Mouse (Mus musculus): ENCODE results near the gene Lgi4. TPM values are rescaled to one million over a fixed set of nuclear protein-coding genes. Genes with fewer than 3 reads are reported as not detected.

Lgi4 gene
- total RNA-seq, 2 experiments from 2014 or later: 6.8 to 6.9 TPM

DNA sequence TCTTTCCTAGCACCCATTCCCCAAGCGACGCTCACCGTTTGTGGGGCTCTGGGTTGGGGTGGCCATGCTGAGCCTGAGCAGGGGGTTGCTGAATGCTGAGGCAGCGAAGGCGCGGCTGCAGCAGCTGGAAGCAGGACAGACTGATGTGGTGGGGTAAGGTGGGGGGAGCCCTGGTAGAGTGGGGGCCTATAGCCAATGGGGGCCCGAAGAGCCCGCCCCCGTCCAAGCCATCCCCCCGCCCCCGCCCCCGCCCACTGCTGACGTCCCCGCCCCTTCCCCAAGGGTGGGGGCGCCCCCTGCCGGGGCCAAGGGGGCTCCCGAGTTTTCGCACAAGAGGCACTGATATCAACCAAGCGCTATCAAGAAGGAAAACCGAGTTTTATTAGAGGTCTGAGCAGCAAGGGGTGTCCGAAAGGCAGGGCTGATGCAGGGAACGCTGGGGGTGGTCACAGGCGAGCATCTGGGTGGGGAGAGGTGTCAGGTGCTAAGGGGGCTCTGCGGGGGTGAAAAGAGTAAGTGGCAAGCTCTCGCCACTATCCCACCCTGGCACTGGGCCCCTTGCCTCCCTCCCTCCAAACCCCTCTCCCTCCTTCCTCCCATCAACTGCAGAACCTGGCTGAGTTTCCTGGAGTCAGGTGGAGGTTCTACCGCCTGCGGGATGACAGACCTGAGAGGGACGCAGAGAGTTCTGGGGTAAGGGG lies 7.7 kb upstream of the Lgi4 start, which contains the start of gene Fxyd7:
Gene Fxyd7, minus strand, starts transcription at position 147 of the 701 bp plus-strand sequence.
- no peak for DNase-seq (ENCODE audit: low spot score in 2 of 2)

GRCm38 (mm10) chr7:31052251-31052635 lies 6.9 kb upstream of the Lgi4 start:
- DNase-seq (ENCODE audit: low spot score in 2 of 2): no peak

DNA sequence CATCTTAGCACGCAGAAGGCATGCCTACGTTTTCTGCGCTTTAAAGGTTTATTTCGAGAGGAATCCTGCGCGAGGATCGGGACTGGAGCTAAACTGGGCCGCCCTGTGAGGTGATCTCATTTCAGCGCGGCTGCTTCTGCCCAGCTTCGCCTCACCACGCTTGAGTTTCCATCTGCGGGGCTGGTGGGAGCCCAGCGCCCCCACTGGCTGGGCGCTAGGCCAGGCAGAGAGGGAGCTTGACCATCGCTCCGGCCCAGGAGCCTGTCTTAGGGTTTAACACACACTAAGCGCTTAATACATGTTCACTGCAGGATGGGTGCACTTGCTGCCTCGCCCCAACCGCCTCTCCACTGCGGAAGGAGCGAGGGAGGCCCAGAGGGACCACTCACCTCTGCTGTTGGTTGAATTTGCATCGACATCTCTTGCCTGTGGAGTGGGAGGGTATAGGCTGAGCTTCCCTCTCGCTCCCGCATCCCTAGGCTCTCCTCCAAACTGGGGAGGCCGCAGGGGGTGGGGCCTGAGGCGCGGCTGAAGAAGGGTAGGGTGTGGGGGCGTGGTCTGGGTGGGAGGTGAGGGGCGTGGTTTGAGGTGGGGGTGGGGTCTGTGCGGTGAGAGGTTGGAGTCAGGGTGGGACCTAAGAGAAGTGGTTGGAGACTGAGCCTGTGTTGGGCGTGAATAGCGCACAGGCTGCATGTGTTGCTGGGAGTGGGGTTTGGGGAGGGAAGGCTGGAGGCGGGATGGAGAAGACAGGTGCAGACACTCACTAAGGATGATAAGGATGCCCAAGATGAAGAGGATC lies 6.3 kb upstream of the Lgi4 start:
- no peak for DNase-seq (ENCODE audit: low spot score in 2 of 2)

DNA sequence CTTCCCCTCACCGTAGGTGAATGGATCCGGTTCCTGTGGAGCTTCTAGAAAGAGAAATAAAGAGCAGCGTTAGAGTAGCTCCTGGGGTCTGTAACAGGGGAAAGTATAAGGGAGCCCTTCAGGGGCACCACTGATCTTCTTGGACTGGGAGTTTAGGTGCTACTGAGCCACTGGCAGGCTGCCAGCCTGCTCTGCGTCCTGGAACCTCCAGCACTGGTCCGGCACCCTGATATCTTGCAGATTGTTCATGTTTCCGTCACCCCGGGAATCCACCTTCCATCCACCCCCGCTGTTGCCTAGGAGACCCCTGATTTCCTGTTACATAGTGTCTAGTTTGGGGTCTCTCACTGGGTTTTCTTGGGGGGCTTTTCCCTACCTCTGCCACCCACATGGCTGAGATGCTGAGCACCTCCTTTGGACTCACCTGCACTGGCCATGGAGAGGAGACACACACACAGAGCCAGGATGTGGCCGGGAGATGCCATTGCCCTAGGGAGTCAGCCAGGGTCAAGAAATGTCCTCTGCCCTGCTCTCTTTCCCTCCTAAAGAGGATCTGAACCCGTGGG lies 5.2 kb upstream of the Lgi4 start:
- DNase-seq (ENCODE audit: low spot score in 2 of 2): no peak

DNA sequence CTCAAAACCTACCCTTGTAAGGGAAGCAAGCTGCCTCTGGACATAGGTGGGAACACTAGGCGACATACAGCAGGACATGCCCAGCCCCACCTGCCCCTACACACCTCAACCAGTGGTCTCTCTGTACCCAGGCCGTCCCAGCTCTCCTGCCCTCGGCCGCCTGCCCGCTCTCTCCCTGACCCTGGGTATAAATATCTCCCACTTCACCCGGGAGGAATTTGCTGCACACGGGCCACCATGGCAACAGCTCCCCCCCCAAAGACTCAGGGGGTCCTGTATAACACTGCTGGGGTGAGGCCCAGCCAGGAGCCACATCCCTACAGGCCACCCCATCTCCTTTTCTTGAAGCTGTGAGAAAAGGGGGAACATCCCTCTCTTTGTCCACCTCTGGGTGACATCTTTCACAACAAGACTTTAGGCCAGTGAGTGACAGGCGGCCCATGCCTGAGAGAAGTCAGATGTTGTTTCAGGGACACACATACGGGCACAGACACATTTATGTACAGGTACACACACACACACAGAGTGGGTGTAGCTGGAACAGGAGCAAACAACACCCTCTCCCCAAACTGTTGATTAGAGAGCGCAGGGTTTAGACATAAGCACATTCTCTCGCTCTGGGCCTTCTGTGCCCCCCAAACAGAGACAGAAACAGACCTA lies 4.4 kb upstream of the Lgi4 start:
- no peak for DNase-seq (ENCODE audit: low spot score in 2 of 2)

DNA sequence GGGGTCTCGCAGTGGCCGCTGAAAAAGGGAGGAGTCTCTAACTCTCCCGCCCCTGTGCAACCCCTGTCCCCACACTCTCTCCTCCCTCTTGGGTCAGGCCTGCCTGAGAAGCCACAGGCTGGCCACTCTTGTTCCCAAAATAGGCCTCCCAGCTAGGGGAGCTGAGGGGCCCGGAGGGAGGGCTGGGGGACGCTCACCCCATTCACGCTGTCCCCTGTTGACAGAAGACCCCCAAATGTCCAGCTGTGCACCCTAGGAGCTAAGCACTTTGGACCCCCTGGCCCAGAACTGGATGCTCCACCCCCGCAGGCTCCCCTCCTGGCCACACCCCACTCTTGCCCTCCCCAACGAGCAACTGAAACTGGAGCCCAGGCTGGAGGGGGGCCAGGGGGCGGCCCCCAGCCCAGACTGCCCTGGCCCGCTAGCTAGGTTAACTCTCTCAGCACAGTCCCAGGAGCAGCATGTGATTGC lies 3.8 kb upstream of the Lgi4 start:
- DNase-seq (ENCODE audit: low spot score in 2 of 2): peak; percentile 58 to 60

GRCm38 (mm10) chr7:31055883-31056282 lies 3.3 kb upstream of the Lgi4 start:
- DNase-seq (ENCODE audit: low spot score in 2 of 2): no peak

DNA sequence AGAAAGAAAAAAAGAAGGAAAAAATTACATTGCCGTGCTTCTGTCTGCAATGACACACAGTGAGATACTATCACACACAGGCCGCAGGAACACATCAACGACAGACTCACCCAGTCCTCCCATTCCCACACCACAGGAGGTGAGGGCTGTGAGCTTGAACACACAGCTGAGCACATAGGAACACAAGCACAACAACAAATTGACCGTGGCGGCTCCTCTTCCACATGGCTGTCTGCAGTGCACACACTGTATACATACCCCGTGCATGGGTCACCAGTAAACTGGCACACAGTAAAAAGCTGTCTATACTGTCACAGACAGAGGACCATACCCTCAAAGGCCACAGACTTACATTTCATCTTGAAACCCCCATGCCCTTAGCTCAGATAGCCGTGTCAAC lies 2.7 kb upstream of the Lgi4 start:
- DNase-seq (ENCODE audit: low spot score in 2 of 2): no peak

DNA sequence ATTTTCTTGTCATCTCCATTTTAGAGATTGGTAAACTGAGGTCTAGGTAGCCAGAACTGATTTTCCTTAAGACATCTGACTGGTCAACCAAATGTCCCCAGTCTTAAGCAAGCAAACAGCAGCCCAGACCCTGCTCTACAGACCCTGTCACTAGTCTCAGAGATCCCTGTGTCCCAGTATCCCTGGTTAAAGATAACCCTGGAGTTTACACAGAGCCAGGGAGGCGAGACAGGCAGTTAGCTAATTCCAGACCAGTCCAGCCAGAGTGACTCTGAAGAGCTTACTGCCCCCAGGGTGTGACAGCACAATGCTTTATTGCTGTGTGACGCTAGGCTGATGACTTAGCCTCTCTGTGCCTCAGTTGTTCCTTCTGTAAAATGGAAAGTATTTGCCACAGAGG lies 2.1 kb upstream of the Lgi4 start, which contains the start of gene Fxyd1:
Gene Fxyd1, minus strand, starts transcription at position 129 of the 400 bp plus-strand sequence.
- DNase-seq (ENCODE audit: low spot score in 2 of 2): no peak

DNA sequence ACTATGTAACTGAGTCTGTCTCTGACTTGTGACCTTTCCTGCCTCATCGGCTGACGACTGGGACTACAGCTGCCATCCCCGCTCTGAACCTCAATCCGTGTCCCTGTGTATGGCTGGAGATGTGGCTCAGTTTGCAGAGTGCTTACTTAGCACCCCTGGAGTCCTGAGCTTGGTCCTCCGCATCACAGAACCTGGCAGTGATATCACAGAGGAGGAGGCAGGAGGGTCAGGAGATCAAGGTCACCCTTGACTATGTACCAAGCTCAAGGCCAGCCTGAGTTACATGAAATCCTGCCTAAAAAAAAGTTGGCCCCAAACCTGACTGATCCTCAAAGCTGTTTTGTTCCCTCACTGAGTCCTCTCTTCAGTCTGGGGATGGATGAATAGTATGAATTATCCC lies 1.4 kb upstream of the Lgi4 start:
- no peak for DNase-seq (ENCODE audit: low spot score in 2 of 2)

DNA sequence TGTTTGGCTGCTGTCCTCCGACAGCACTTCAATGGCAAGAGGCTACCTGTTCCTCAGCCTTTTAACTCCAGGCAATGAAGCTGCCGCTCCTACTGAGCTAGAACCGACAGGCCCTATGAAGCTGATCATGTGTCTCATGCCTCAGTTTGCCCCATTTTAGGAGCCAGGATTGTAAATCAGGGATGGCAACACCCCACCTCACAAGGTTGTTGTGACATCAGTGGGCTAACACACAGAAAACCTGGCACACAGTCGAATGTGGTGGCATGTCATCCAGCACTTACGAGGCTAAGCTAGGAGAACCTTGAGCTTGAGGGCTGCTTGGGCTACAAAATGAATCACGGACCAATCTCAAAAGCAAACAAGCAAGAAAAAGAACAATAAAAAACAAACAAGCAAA lies 931 bp upstream of the Lgi4 start:
- DNase-seq (ENCODE audit: low spot score in 2 of 2): no peak

DNA sequence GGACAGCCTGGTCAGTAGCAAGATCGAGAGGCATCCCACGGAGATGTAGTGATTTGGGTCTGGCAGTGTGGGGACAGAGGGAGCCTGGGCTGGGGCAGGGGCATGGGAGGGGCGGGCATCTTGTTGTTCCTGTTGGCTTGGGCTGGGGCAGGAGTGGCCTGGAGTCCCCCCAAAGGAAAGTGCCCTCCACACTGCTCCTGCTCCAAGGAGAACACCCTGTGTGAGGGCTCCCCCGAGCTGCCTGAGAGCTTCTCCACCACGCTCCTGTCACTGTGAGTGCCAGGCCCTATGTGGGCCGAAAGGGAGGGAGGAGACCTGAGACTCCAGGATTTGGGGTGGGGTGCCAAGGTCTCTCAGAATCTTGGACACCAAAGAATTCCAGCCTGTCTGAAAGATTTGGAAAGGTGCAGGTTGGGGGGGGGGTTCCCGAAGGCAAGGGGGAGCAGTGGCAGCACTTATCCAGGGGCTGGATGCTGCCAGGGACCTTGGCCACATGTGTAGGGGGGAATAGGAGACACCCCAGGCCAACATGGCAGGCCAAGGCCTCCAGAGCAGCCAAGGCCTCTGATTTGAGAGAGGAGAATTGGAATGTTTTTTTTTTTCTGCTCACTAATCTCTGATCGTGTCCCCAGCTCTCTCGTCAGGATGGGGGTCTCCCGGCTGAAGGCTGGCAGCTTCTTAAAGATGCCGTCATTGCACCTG lies 928 bp downstream of the Lgi4 start:
- no peak for DNase-seq (ENCODE audit: low spot score in 2 of 2)

GRCm38 (mm10) chr7:31060621-31061010 lies 1.5 kb downstream of the Lgi4 start:
- DNase-seq (ENCODE audit: low spot score in 2 of 2): no peak

DNA sequence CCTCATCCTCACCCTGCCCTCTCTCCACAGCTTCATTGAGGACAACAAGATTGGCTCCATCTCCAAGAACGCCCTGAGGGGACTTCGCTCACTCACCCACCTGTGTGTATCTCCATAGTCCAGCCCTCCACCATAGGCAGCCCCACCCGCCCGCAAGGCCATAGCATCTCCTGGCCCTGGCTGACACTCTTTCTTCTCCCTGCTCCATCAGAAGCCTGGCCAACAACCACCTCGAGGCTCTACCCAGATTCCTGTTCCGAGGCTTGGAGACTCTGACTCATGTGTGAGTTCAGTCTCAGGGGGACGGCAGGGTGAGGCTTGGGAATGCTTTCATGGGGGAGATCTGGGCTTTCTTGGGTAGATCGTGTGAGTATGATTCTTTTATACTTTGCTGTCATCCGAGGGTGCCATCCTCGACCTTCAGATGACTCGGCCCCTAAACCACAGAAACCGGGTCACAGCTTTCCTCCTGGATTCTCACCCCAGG lies 4.0 kb downstream of the Lgi4 start:
- DNase-seq (ENCODE audit: low spot score in 2 of 2): no peak

DNA sequence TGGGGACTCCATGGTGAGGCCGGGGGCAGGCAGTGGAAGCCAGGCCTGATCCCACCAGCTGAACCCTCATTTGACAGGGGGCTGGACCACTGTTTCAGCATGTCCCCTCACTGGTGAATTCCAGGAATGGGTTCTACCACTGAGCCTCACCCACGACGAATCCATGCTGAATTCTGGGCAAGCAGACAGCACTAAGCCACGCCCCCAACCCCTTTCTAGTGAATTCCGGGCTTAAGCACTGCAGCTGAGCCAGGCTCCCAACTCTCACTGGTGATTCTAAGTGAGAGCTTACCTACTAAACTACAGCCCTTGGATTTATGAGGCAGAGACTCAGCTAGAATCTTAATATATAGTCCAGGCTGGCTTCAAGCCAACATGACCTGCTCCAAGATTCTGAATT lies 8.7 kb downstream of the Lgi4 start:
- DNase-seq (ENCODE audit: low spot score in 2 of 2): no peak

- DNase-seq (ENCODE audit: low spot score in 2 of 2): no peak
Observed at GRCm38 (mm10) chr7:31069491-31069890, 10.3 kb downstream of the Lgi4 start.

- DNase-seq (ENCODE audit: low spot score in 2 of 2): no peak
Observed at GRCm38 (mm10) chr7:31070324-31070723, 11.2 kb downstream of the Lgi4 start.

GRCm38 (mm10) chr7:31072326-31072725 lies 13.2 kb downstream of the Lgi4 start:
- DNase-seq (ENCODE audit: low spot score in 2 of 2): no peak

DNA sequence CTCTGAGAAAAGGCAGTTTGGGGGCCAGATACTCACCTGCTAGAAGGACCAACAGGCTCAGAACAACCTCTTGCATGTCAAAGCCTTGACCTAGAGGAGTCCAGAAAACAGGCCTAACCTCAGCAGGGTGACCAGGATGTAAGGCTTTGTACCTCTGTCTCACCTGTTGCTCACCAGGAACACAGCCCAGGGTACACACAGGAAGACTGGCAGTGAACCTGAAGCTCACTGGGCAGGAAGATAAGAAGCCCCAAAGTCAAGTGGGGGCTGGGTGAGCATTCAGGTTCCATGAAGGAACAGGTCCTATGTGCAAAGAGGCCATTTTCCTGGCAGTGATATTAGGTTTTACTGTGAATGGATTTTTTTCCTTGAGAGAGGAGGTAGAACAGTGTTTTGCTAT lies 14.4 kb downstream of the Lgi4 start:
- no peak for DNase-seq (ENCODE audit: low spot score in 2 of 2)

- DNase-seq (ENCODE audit: low spot score in 2 of 2): no peak
Observed at GRCm38 (mm10) chr7:31074061-31074712, 15.0 kb downstream of the Lgi4 start.
